Mouse (Mus musculus): Measurements from ENCODE around the gene Dusp18. TPM values are rescaled to one million over a fixed set of nuclear protein-coding genes. Genes with fewer than 3 reads are reported as not detected.

The Dusp18 gene
- polyA plus RNA-seq (2016; fragmentation: Nextera tagmentation; extraction: Ambion mirVana) = 0.80 and 0.95 TPM in 2 replicates

GRCm38 (mm10) chr11:3894406-3895281 lies at the start of gene Dusp18, which contains the start of gene 4921536K21Rik:
Gene Dusp18, plus strand, starts transcription at chr11:3895240.
Gene 4921536K21Rik, minus strand, starts transcription at chr11:3895098.
- H3K27ac ChIP-seq = no peak within 1 kb of the TSS
- peak within 1 kb of the TSS; percentile 86 for H3K4me2 ChIP-seq
- H3K4me3 ChIP-seq = peak within 1 kb of the TSS; percentile 61
- no peaks in the 10 kb centered on the region for H3K9me3 ChIP-seq (replicated peaks)
- peaks cover 15% of the 10 kb centered on the region for H3K4me1 ChIP-seq
- H3K27me3 ChIP-seq (replicated peaks) = peaks cover 5% of the 10 kb centered on the region; the same call in 1 of the 2 replicates
- ATAC-seq = peak; percentile 96
- H3K9ac ChIP-seq = peak within 1 kb of the TSS; percentile 63
- no peaks in the 10 kb centered on the region for H3K36me3 ChIP-seq
- WGBS (ENCODE audit: insufficient replicate concordance) = 4% methylated on average over 46 of the region's 46 CpGs

GRCm38 (mm10) chr11:3846351-3846750 lies 48.7 kb upstream of the Dusp18 start:
- Histone ChIP-seq H3K9me3 (replicated peaks) (no peaks in the 10 kb centered on the region), H3K4me3 (no peak overlapping the region), H3K4me1 (0 out of 2 replicates have a peak, but pooled peaks cover 3% of the 10 kb centered on the region), H3K27ac (no peak overlapping the region), H3K36me3 (no peaks in the 10 kb centered on the region), H3K27me3 (replicated peaks) (no peaks in the 10 kb centered on the region; the same call in 1 of the 2 replicates), H3K4me2 (no peak overlapping the region), H3K9ac (no peak overlapping the region)
- 68% methylated on average over 2 of the region's 2 CpGs for WGBS (ENCODE audit: insufficient replicate concordance)
- no peak for ATAC-seq

- 56% methylated on average over 15 of the region's 15 CpGs for WGBS (ENCODE audit: insufficient replicate concordance)
- H3K4me1 ChIP-seq = no peaks in the 10 kb centered on the region
- H3K4me3 ChIP-seq = no peak overlapping the region
- no peaks in the 10 kb centered on the region for H3K36me3 ChIP-seq
- ATAC-seq = no peak
- H3K9me3 ChIP-seq (replicated peaks) = no peaks in the 10 kb centered on the region
- H3K4me2 ChIP-seq = no peak overlapping the region
- no peak overlapping the region for H3K9ac ChIP-seq
- no peak overlapping the region for H3K27ac ChIP-seq
- no peaks in the 10 kb centered on the region; the same call in 1 of the 2 replicates for H3K27me3 ChIP-seq (replicated peaks)
Observed at GRCm38 (mm10) chr11:3849469-3850314, 45.3 kb upstream of the Dusp18 start.

- whole genome bisulfite sequencing (ENCODE audit: insufficient replicate concordance) = 67% methylated on average over 2 of the region's 2 CpGs
- Histone ChIP-seq H3K9me3 (replicated peaks) (no peaks in the 10 kb centered on the region; the same call in 1 of the 2 replicates), H3K36me3 (no peaks in the 10 kb centered on the region), H3K4me2 (no peak overlapping the region), H3K27ac (no peak overlapping the region), H3K4me3 (no peak overlapping the region), H3K9ac (no peak overlapping the region), H3K4me1 (no peaks in the 10 kb centered on the region), H3K27me3 (replicated peaks) (no peaks in the 10 kb centered on the region; the same call in 1 of the 2 replicates)
- no peak for ATAC-seq
Observed at GRCm38 (mm10) chr11:3850315-3850614, 44.8 kb upstream of the Dusp18 start.

- H3K4me3 ChIP-seq = no peak overlapping the region
- no peaks in the 10 kb centered on the region for H3K36me3 ChIP-seq
- no peak overlapping the region for H3K9ac ChIP-seq
- H3K9me3 ChIP-seq (replicated peaks) = no peaks in the 10 kb centered on the region; the same call in 1 of the 2 replicates
- H3K4me1 ChIP-seq = no peaks in the 10 kb centered on the region
- 48% methylated on average over 5 of the region's 5 CpGs for WGBS (ENCODE audit: insufficient replicate concordance)
- no peak overlapping the region for H3K4me2 ChIP-seq
- no peaks in the 10 kb centered on the region; the same call in 1 of the 2 replicates for H3K27me3 ChIP-seq (replicated peaks)
- no peak for ATAC-seq
- H3K27ac ChIP-seq = no peak overlapping the region
Observed at GRCm38 (mm10) chr11:3850746-3851277, 44.2 kb upstream of the Dusp18 start.

- no peaks in the 10 kb centered on the region for H3K36me3 ChIP-seq
Observed at GRCm38 (mm10) chr11:3851872-3852271, 43.2 kb upstream of the Dusp18 start.

GRCm38 (mm10) chr11:3853031-3853430 lies 42.0 kb upstream of the Dusp18 start:
- no peak for ATAC-seq
- Histone ChIP-seq H3K9ac (no peak overlapping the region), H3K36me3 (no peaks in the 10 kb centered on the region)

More at GRCm38 (mm10) chr11:3851872-3852271, 43.2 kb upstream of the Dusp18 start:
- 58% methylated on average over 4 of the region's 4 CpGs for WGBS (ENCODE audit: insufficient replicate concordance)
- Histone ChIP-seq H3K9me3 (replicated peaks) (no peaks in the 10 kb centered on the region; the same call in 1 of the 2 replicates), H3K4me1 (no peaks in the 10 kb centered on the region), H3K4me3 (no peak overlapping the region), H3K9ac (no peak overlapping the region), H3K27ac (no peak overlapping the region), H3K4me2 (no peak overlapping the region), H3K27me3 (replicated peaks) (no peaks in the 10 kb centered on the region; the same call in 1 of the 2 replicates)
- ATAC-seq = no peak

GRCm38 (mm10) chr11:3853481-3854034 lies 41.5 kb upstream of the Dusp18 start:
- Histone ChIP-seq H3K27ac (no peak overlapping the region), H3K4me2 (no peak overlapping the region), H3K36me3 (no peaks in the 10 kb centered on the region), H3K4me1 (no peaks in the 10 kb centered on the region), H3K9me3 (replicated peaks) (no peaks in the 10 kb centered on the region; the same call in 1 of the 2 replicates), H3K4me3 (no peak overlapping the region), H3K27me3 (replicated peaks) (no peaks in the 10 kb centered on the region), H3K9ac (no peak overlapping the region)
- WGBS (ENCODE audit: insufficient replicate concordance) = 75% methylated on average over 5 of the region's 5 CpGs
- ATAC-seq = no peak

More at GRCm38 (mm10) chr11:3853031-3853430, 42.0 kb upstream of the Dusp18 start:
- WGBS (ENCODE audit: insufficient replicate concordance) = 83% methylated on average over 10 of the region's 10 CpGs
- Histone ChIP-seq H3K9me3 (replicated peaks) (no peaks in the 10 kb centered on the region; the same call in 1 of the 2 replicates), H3K4me1 (no peaks in the 10 kb centered on the region), H3K27ac (no peak overlapping the region), H3K4me2 (no peak overlapping the region), H3K4me3 (no peak overlapping the region), H3K27me3 (replicated peaks) (no peaks in the 10 kb centered on the region)

- no peak overlapping the region for H3K27ac ChIP-seq
- H3K9me3 ChIP-seq (replicated peaks) = no peaks in the 10 kb centered on the region; the same call in 1 of the 2 replicates
- 75% methylated on average over 3 of the region's 3 CpGs for WGBS (ENCODE audit: insufficient replicate concordance)
- no peak for ATAC-seq
- H3K4me1 ChIP-seq = no peaks in the 10 kb centered on the region
- H3K36me3 ChIP-seq = no peaks in the 10 kb centered on the region
- no peak overlapping the region for H3K9ac ChIP-seq
- no peaks in the 10 kb centered on the region for H3K27me3 ChIP-seq (replicated peaks)
- no peak overlapping the region for H3K4me3 ChIP-seq
- no peak overlapping the region for H3K4me2 ChIP-seq
Observed at GRCm38 (mm10) chr11:3854156-3854555, 40.9 kb upstream of the Dusp18 start.

GRCm38 (mm10) chr11:3855846-3856245 lies 39.2 kb upstream of the Dusp18 start:
- Histone ChIP-seq H3K36me3 (no peaks in the 10 kb centered on the region), H3K9ac (no peak overlapping the region), H3K27ac (no peak overlapping the region), H3K9me3 (replicated peaks) (no peaks in the 10 kb centered on the region; the same call in 1 of the 2 replicates), H3K27me3 (replicated peaks) (0 out of 2 replicates have a peak, but pooled peaks cover 7% of the 10 kb centered on the region), H3K4me2 (no peak overlapping the region), H3K4me3 (no peak overlapping the region), H3K4me1 (no peaks in the 10 kb centered on the region)
- no peak for ATAC-seq
- WGBS (ENCODE audit: insufficient replicate concordance) = 82% methylated on average over 5 of the region's 5 CpGs

GRCm38 (mm10) chr11:3857902-3858301 lies 37.1 kb upstream of the Dusp18 start:
- H3K9ac ChIP-seq = no peak overlapping the region
- H3K27me3 ChIP-seq (replicated peaks) = peaks cover 26% of the 10 kb centered on the region
- no peaks in the 10 kb centered on the region for H3K36me3 ChIP-seq
- H3K27ac ChIP-seq = no peak overlapping the region
- no peak for ATAC-seq
- H3K4me1 ChIP-seq = no peaks in the 10 kb centered on the region
- H3K4me3 ChIP-seq = no peak overlapping the region
- no peak overlapping the region for H3K4me2 ChIP-seq
- 60% methylated on average over 5 of the region's 5 CpGs for WGBS (ENCODE audit: insufficient replicate concordance)
- H3K9me3 ChIP-seq (replicated peaks) = no peaks in the 10 kb centered on the region; the same call in 1 of the 2 replicates

Data from liver, embryonic 12.5 days (tissue).